Mouse (Mus musculus) cerebellum, adult (tissue): ENCODE data around the gene Adamtsl2.
A peak's percentile ranks its signal among the peaks of the same experiment; 100 is the strongest.

Experiments
- ATAC-seq: cut with Nextera tagmentation; 2 replicates; pipeline ENCODE4 v1.9.2; 2017; ENCODE audit warnings: mild to moderate bottlenecking, moderate library complexity, mixed read lengths; ENCODE audit not compliant: insufficient number of reproducible peaks, low FRiP score, low TSS enrichment

The Adamtsl2 gene

DNA sequence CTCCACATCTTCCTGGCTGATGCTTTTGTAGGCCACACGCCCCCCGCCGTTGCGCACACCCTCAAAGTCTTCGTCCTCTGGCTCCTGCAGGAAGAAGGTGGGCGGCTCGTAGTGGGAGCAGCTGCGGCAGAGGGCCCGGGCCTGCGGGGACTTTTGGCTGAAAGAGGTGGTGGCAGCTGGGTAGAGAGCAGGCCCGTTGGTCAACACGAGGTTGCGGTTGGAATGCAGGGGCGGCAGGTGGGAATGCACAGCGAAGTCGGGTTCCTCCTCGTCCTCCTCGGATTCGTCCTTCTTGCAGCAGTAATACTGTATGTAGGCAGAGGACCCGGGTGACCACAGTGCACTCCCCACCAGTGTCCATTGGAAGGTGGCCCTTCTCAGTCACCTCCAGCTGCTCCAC lies 33.4 kb downstream of the Adamtsl2 start:
- no peak for ATAC-seq

DNA sequence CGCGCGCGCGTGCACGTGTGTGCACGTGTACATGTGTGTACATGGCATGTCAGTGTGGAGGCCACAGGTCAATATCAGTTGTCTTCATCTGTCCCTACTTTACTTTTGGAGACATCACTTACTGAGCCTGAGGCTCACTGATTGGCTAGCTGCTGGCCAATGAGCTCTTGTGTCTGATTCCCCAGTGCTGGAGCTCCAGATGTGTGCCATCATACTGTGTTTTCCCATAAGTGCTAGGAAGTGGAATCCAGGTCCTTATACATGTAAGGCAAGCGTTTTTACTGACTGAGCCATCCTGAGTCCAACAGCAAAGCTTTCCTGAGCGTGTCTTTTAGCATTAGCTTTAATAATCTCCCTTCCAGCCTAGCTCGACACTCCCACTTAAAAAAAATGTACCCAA lies 35.0 kb downstream of the Adamtsl2 start:
- no peak for ATAC-seq

DNA sequence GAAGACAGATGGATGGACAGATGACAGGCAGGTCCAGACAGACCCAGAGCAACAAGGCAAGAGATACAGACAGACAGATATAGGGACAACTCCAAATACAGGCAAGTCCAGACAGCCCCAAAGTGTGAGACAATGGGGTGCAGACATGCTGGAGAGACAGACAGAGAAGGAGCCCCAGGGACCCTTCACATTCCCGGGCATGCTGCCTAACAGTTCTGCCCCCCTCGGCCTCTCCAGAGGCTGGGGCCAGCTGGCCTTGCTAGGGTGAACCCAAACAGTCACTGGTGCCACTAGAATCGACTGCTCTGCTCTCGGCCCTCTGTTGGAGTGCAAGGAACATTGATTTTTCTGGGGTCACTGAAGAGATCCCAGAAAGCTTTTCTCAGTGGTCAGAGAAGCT lies 39.3 kb downstream of the Adamtsl2 start:
- no peak for ATAC-seq

DNA sequence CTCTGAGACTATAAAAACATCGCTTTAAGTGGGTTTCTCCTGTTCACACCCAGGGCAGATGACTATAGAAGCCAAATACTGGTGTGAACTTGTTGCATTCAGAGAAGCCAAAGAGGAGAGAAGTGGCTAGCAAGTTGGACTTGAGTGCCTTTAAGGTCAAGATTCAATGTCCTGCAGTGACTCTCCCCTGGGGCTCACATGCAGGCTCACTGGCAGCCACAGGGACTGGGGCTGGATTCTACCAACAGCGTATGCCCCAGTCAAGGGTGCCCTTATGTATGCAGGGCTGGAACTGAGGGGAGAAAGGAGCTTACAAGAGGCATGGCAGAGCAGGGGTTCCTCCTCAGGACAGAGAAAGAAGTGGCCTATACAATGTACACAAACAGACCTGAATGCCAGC lies 40.6 kb downstream of the Adamtsl2 start:
- ATAC-seq, result no peak

DNA sequence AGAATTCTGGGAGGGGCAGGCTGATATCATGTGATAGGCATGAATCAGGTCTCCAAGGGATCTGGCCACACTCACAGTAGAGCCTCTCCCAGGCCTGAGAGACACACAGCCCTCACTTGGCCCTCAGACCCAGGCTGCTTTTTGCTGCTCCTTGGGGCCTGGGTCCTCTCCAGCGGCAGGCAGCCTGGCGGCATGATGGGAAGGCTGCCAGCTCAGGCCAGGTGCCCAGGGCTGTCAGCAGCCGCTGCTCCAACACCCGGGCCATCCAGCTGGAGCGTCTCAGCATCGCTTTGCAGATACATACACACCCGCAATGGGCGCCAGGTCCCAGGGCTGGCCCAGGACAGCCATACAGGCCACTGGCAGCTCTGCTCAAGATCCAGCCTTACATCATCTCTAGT lies 41.1 kb downstream of the Adamtsl2 start:
- ATAC-seq, result no peak

DNA sequence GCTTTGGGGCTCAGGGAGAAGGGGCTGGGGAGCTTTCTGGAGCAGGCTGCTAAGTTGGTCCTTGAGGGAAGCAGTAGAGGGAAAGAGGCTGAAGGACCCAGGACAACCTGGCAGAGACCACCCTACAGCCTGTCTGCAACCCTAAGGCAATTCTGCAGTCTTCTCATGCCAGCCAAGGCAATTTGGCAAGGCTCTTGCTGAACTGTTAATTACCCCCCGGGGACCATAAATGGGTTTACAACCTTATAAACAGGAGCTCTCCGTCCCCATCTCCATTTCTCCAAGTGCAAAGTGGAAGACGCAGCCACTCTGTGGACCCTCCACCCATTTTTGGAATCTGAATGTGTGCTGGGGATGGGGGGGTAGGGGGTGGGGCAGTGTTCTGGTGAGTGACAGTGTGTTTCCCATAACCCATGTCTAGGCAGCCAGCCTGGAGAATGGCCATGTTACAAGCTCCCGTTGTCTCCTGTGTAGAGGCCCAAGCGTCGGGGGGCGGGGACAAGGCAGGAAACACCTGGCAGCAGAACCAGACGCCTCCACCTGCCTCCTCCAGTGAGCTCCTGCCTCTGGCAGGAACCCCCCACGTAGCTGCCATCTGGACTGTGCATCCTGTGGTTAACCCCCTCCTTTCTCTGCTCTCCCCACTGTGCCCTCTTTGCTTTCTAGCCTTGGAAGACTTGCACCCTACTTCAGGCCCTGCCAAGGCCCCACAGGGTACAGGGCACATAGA lies 42.6 kb downstream of the Adamtsl2 start:
- ATAC-seq, result no peak

DNA sequence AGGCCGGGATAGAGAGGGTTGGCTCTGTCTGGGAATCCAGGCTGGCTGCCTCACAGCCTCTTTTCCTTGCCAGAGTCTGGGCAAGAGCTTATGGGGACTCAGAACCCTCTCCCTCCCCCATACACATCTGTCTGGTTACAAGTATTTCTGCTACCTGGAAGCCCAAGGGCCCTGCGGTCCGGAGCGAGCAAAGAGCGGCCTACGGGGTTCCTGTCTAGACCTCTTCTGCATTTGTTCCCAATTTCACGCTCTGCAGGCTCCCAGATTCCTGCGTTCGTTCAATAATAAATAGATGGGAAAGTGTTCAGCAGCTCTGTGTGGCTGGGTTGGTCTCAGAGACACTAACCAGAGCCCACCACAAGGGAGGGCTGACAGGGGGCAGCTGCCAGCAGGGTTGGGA lies 43.4 kb downstream of the Adamtsl2 start:
- no peak for ATAC-seq

DNA sequence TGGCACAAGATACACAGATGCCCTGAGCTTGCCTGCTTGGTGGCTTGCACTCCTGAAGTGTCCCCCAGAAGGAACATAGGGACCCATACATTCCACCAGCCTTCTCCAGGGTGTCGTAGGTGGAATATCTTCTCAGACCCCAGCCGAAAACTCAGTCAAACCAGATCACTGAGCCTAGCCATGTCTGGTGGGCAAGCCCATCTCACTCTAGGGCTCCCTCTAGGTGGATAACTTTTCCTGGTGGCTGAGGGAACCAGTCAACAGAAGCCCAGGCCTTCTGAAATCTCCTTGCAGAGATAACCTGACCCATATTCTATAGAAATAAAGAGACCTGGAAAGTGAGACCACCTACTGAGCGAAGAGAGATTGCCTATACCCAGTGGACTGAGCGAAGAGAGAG lies 43.9 kb downstream of the Adamtsl2 start:
- ATAC-seq, result no peak

DNA sequence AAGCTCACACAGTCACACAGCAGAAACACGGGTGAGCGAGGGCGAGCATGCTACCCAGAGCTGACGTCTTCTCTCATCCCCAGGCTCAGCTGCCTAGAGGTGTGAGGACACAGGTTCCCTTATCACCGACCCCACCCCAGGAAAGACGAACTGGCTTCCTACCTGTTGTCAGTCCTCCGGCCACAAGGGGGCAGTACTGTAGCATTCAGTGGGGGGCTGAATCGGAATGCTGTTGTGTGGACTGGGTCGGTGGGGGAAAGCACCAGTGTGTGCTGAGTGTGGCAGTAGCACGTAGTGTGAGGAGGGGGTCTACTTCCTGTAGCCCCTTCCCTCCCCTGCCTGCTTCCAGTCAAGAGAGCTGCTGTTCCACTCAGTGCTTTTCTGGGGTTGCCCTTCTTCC lies 46.8 kb downstream of the Adamtsl2 start:
- ATAC-seq, result no peak

DNA sequence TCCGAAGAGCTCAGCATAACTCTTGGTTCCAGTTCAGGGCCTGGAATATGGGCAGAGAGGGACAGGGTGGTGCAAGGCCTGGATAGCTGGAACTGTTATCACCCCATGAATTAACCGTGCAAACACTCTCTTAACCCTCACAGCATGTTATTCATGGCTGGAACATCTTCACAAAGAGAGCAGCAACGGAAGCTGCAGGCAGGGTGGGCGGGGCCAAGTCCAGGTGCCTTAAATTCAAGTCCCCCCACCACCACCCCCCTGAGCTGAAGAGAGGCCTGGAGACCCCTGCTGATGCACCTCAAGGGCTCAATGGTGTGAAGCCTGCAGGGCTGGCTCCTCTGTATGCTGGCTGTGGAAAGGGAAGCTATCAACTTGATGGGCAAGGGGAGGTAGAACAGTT lies 47.3 kb downstream of the Adamtsl2 start:
- no peak for ATAC-seq

DNA sequence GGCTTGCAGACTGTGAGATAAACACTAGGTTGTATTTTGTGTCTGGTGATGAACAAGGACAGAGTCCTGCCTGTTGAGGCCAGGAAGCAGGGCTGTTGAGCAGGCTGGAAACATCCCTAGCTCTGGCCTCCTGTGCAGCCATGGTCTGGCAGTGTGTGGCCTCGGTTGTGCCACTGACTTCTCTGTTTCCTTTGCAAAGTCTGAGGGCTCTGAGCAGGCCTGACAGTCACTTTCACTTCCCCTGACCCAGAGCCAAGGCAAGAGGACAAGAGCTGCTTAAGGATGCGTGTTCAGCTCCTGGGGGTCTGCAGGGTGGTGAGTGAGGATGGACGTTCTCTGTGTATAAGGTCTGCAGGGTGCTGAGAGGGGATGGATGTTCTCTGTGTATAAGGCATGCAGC lies 49.8 kb downstream of the Adamtsl2 start:
- no peak for ATAC-seq

DNA sequence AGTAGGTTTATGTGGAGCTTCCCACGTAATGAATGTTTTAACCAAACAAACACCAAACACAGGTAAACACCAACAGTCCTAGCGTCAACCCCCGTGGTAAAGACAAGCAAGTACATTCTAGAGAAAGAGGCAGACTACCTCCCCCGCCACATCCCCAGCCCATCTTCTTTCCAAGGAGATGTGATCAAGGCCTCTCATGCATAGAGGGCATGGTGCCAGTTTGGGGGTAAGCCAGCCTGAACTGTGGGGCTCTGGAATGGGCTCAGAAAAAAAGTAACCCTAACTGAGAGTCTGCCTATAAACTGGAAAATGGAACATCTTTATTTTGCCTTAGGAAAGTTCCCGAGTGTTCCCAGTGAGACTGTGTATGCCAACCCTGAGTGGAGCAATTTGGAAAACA lies 56.8 kb downstream of the Adamtsl2 start:
- no peak for ATAC-seq

DNA sequence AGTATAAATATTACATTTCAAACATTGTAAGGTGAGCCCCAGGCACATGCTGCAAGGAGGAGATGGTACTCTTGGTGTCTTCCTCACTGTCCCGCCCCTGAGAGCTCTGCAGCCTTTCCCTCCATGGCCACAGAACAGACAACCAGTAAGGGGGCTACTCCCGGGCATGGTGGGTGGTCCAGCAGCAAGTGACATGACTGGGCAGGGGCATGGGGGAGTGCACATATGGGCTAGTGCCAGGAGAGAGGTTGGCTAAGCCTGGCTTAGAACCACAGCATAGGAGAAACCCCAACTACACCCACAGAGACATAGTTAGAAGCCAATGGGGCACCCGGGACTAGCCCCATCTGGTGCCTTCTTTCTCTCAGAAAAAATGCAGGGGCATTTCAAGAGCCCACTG lies 57.2 kb downstream of the Adamtsl2 start:
- ATAC-seq, result no peak

DNA sequence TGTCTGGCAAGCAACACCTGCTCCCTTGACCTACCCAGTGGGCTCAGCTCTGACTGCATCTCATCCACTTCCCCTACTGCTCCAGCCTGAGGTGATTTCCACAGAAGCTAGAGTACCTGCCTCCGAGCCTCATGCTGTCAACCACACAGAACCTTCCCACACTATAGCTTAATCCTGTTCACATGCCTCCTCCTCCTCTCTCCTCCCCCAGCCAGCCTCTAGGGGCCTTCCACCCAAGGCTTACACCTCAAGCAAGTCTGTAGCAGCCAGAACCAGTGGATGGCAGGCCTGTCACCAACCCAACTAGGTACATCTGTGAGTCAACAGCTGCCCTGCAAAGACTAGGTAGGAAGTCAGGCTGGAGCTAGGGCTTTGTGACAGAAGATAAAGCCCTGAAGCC lies 57.6 kb downstream of the Adamtsl2 start:
- no peak for ATAC-seq

DNA sequence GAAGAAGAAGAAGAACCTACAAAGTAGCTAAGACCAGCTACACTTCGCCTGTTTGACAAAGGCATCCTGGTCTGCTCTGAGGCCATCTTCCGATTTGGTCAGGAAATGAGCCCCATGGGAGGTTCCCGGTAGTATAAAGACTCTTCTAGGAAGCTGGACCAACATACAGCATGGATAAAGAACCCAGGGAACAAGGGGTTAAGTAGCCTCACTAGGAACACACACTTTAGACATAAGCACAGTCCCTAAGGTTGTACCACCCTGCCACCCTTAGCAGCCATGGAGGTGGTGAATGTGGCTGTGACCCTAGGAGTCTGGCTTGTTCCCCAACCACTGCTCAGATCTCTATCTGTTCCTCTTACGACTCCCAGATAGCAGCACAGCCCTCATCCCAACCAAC lies 59.2 kb downstream of the Adamtsl2 start:
- no peak for ATAC-seq

DNA sequence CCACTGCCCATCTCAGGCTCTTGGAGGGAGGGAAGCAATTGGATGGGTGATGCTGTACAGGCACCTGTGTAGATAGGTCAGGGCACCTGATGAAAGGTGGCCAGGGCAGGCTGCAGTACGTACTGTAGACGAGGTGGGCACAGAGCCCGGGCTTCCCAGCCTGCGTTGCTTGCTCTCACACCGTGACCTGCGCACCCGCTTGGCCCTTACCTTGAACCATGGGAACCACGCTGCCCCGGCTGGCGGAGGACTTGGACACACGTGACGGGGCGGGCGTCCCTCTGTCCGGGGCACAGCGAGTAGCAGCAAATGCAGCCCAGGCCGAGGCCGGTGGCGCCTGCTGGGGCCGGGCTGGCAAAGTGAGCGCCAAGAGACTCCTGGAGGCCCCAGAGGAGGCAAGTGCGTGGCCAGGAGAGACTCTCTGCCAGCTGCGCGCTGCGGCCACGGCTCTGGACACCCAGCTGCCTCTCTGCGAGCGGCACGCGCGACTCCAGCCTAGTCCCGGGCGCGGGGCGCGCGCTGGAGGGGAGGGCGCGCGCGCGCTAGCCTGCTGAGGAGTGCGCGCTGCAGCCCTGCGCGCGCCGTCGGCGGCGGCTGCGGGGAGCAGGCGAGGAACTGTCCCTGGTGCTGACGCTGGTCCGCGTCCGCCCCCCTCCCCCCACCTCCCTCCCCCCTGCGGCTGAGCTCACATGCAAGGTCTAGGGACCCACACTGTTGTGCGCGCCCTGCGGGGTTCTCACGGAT lies 62.9 kb downstream of the Adamtsl2 start, which contains the start of gene Fam163b:
Gene Fam163b (minus strand): TSS at position 542 of the 744 bp plus-strand sequence.
- ATAC-seq, result peak; percentile 57; the same call in 1 of the 2 replicates

DNA sequence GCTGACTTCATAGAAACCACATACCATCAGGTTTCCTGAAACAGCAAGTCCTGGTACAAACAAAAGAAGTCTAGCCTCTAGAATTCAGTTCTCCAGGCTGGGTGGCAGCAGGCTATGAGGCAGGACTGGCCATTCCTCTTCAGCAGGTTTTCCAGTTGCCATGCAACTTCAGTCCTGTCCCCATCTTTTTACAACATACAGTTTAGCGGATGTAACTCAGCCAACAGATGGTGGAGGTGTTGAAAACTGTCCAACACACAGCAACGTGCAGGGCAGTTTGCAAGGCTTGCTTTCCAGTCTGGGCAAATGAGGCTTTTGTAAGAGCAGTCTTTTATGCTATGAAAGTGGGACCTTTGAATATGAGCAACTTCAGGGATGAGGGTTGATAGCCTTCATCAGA lies 65.8 kb downstream of the Adamtsl2 start:
- no peak for ATAC-seq

DNA sequence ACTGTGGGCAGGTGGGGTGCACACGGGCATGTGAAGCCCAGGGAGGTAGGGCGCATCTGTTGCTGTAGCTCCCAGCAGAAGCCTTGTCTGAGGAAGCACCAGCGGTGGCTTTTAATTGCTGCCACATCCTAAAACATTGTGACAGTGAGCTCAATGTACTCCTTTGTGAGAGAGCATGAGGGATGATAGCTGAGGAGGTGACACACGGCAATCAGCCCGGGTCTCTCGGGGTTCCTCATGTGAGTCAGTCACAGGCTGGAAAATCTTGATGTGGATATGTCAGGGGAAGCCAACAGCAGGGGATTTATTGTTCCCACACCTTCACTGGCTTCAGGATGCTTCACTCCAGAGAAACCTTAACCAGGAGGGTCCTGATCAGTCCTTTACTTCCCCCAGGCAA lies 67.7 kb downstream of the Adamtsl2 start:
- no peak for ATAC-seq

DNA sequence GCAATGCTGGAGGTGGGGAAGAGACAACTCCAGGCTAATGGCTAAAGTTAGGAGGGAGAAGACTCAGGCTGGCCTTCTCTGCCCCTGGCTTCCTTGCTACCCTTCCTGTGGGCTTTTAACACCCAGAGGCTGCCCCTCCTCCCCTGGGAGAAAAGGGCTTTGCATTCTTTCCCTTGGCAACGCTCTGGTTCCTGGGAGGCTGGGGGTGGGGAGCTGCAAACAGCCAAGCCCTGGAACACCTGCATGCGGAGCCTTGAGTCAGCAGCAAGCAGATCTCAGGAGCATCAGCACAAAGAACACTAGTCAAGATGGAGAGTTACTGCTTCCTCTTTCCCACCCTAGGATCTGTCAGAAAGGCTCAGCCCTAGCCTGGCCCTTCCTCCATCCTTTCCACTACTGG lies 70.3 kb downstream of the Adamtsl2 start:
- ATAC-seq, result no peak

DNA sequence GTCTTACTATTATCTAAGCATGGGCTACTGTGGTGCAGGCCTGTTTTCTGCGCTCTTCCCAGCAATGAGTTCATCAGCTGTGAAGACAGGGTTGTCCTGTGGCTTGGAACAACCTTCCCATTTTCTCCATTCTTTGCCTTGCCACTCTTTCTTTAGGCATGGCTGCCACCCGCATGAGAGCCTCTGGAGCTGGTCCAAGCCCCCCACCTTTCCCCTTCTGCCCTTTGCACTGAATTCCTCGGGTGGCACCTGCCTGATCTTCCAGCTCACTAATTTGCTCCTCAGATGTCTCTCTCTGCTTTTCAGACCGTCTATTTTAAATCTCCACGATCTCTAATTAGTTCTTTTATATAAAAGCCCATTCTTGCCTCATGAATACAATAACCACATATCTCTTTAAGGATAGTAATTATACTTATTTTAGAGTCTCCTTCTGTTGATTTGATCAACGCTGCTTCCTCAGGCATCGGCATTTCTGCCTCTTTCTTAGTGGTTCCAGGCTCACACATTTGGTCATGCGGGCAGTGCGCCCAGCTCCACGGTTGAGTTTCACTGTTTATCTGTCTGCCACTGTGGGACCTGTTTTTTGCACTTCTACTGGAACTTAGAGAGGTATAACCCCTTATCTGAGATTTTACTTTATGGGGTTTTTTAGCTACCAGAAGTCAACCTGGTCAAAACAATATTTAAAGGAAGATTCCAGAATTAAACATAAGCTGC lies 75.4 kb downstream of the Adamtsl2 start:
- no peak for ATAC-seq

DNA sequence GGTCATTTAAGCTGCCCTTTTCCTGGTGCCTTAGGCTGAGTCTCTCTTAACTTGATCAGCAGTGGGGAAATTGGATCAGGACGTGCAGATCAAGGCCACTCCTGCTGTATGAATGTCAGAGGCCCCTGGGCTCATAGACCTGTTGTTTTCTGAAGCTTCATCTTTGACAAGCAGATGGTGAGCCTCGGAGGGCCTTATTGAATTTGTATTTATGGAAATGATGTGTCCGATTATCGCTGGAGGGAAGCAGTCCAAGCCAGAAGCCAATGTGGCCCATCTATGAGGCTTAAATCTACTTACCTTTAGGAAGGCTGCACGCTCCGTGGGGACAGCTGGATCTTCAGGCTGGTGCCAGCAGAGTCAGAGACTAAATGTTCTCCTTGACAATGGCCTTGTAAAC lies 77.4 kb downstream of the Adamtsl2 start:
- ATAC-seq, result no peak
